Mouse (Mus musculus): Measurements from ENCODE around the gene Apba1. TPM values are rescaled to one million over a fixed set of nuclear protein-coding genes. Genes with fewer than 3 reads are reported as not detected.

The Apba1 gene
- polyA plus RNA-seq, 1 experiment from 2014 or later = 13.3 TPM

DNA sequence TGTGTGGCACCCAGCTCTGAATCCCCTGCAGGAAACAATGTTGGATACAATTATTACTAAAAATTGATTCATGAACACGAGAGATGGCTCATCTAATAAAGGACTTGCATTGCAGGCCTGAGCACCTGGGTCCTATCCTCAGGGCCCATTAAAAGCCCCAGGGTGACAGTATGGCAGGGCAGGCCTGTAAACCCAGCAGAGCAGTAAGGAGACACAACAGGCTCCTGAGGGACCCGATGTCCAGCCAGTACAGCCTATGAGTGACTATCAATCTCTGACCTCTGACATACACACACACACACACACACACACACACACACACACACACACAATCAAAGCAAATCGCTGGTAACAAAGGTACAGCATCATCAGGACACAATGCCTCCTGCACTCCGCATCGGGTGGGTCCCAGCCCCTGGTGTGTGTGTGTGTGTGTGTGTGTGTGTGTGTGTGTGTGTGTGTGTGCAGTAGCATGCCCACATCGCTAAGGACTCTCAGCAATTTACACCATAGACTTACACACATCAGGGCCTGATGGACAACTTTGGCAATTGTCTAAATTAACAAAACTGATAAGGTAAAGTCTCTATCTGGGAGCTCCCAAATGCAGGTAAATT, 202.3 kb downstream of the Apba1 start:
- H3K4me3 ChIP-seq (ENCODE audit: low read length) = no peak overlapping the region

DNA sequence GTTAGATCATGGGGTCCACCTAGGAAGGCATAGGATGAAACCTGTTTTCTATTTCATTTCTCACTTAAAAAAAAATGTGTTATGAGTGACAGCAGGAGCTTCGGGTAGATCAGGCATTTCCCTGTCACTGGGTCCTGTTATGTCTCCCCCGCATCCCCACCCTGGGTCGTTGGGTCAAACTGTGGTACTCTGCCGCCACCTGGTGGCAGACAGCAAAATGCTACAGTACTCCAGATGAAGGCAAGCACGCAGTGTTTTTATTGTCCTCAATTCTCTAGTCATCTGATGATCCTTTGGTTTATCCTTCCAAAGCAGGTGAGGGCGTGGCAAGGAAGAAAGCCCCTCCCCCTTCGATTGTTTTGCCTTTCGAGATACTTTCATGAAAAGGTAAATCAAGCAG, 202.8 kb downstream of the Apba1 start:
- Histone ChIP-seq H3K4me1 (ENCODE audit: control insufficient read depth, insufficient read depth, low read depth, low read length) (peaks cover 12% of the 10 kb centered on the region), H3K36me3 (ENCODE audit: control insufficient read depth, insufficient read depth, low read length) (no peaks in the 10 kb centered on the region), H3K27ac (ENCODE audit: low read depth, low read length) (no peak overlapping the region), H3K9me3 (ENCODE audit: control insufficient read depth, low read length) (peaks cover 3% of the 10 kb centered on the region; the same call in 1 of the 2 replicates), H3K4me2 (ENCODE audit: low read length) (peak overlapping the region; percentile 7; the same call in 1 of the 2 replicates), H3K27me3 (replicated peaks; ENCODE audit: control insufficient read depth, insufficient read depth, low read length) (no peaks in the 10 kb centered on the region), H3K4me3 (ENCODE audit: low read length) (no peak overlapping the region), H3K9ac (ENCODE audit: low read depth, low read length) (no peak overlapping the region)
- peak; percentile 79 for ATAC-seq
- WGBS = 1% methylated on average over 8 of the region's 8 CpGs

More for the DNA sequence above, 202.3 kb downstream of the Apba1 start:
- WGBS = 59% methylated on average over 6 of the region's 6 CpGs
- peak; percentile 12; the same call in 1 of the 2 replicates for ATAC-seq
- H3K4me1 ChIP-seq (ENCODE audit: control insufficient read depth, insufficient read depth, low read depth, low read length) = peaks cover 12% of the 10 kb centered on the region
- H3K4me2 ChIP-seq (ENCODE audit: low read length) = no peak overlapping the region
- H3K27me3 ChIP-seq (replicated peaks; ENCODE audit: control insufficient read depth, insufficient read depth, low read length) = no peaks in the 10 kb centered on the region
- no peak overlapping the region; the same call in 1 of the 2 replicates for H3K9ac ChIP-seq (ENCODE audit: low read depth, low read length)
- H3K9me3 ChIP-seq (ENCODE audit: control insufficient read depth, low read length) = peaks cover 3% of the 10 kb centered on the region; the same call in 1 of the 2 replicates
- H3K27ac ChIP-seq (ENCODE audit: low read depth, low read length) = peak overlapping the region; percentile 42; the same call in 1 of the 2 replicates
- H3K36me3 ChIP-seq (ENCODE audit: control insufficient read depth, insufficient read depth, low read length) = no peaks in the 10 kb centered on the region

- whole genome bisulfite sequencing = 63% methylated on average over 10 of the region's 10 CpGs
- no peak for ATAC-seq
- peaks cover 3% of the 10 kb centered on the region; the same call in 1 of the 2 replicates for H3K9me3 ChIP-seq (ENCODE audit: control insufficient read depth, low read length)
Observed at GRCm38 (mm10) chr19:23964401-23964910, 205.8 kb downstream of the Apba1 start.

GRCm38 (mm10) chr19:23966376-23966775, 207.7 kb downstream of the Apba1 start:
- peaks cover 2% of the 10 kb centered on the region for H3K4me1 ChIP-seq (ENCODE audit: control insufficient read depth, insufficient read depth, low read depth, low read length)
- H3K27ac ChIP-seq (ENCODE audit: low read depth, low read length) = no peak overlapping the region
- WGBS = 92% methylated on average over 9 of the region's 9 CpGs
- no peak overlapping the region for H3K4me3 ChIP-seq (ENCODE audit: low read length)
- peaks cover 3% of the 10 kb centered on the region; the same call in 1 of the 2 replicates for H3K9me3 ChIP-seq (ENCODE audit: control insufficient read depth, low read length)
- H3K9ac ChIP-seq (ENCODE audit: low read depth, low read length) = no peak overlapping the region
- H3K36me3 ChIP-seq (ENCODE audit: control insufficient read depth, insufficient read depth, low read length) = no peaks in the 10 kb centered on the region
- no peak for ATAC-seq
- H3K4me2 ChIP-seq (ENCODE audit: low read length) = no peak overlapping the region
- H3K27me3 ChIP-seq (replicated peaks; ENCODE audit: control insufficient read depth, insufficient read depth, low read length) = no peaks in the 10 kb centered on the region

More at GRCm38 (mm10) chr19:23964401-23964910, 205.8 kb downstream of the Apba1 start:
- H3K4me1 ChIP-seq (ENCODE audit: control insufficient read depth, insufficient read depth, low read depth, low read length) = peaks cover 12% of the 10 kb centered on the region
- no peak overlapping the region for H3K4me3 ChIP-seq (ENCODE audit: low read length)
- H3K9ac ChIP-seq (ENCODE audit: low read depth, low read length) = no peak overlapping the region
- H3K27me3 ChIP-seq (replicated peaks; ENCODE audit: control insufficient read depth, insufficient read depth, low read length) = no peaks in the 10 kb centered on the region
- no peak overlapping the region for H3K27ac ChIP-seq (ENCODE audit: low read depth, low read length)
- no peak overlapping the region for H3K4me2 ChIP-seq (ENCODE audit: low read length)
- H3K36me3 ChIP-seq (ENCODE audit: control insufficient read depth, insufficient read depth, low read length) = no peaks in the 10 kb centered on the region

DNA sequence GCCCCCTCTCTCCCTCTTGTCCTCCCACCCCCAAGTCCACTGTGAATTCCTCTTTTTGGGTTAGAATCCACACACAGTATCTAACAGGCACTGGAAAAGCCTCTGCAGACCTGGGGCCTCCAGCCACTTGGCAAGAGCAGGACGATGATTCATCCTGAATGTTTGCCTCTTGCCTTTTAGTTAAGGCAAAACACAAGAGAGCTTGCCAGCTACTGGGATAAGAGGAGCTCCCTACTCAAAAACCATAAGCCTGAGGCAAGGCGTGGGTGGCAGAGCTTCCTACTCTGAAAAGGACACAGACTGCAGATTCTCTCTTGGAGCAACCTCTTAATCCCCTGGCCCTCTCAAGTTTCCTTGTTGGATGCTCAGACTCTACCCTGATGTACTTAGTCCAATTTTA, 208.5 kb downstream of the Apba1 start:
- Histone ChIP-seq H3K36me3 (ENCODE audit: control insufficient read depth, insufficient read depth, low read length) (no peaks in the 10 kb centered on the region), H3K4me1 (ENCODE audit: control insufficient read depth, insufficient read depth, low read depth, low read length) (no peaks in the 10 kb centered on the region), H3K9ac (ENCODE audit: low read depth, low read length) (no peak overlapping the region; the same call in 1 of the 2 replicates), H3K27ac (ENCODE audit: low read depth, low read length) (no peak overlapping the region), H3K4me3 (ENCODE audit: low read length) (no peak overlapping the region), H3K4me2 (ENCODE audit: low read length) (no peak overlapping the region), H3K9me3 (ENCODE audit: control insufficient read depth, low read length) (peaks cover 3% of the 10 kb centered on the region; the same call in 1 of the 2 replicates), H3K27me3 (replicated peaks; ENCODE audit: control insufficient read depth, insufficient read depth, low read length) (no peaks in the 10 kb centered on the region)
- 53% methylated on average over 2 of the region's 2 CpGs for WGBS
- no peak for ATAC-seq

GRCm38 (mm10) chr19:23968125-23968861, 209.6 kb downstream of the Apba1 start:
- Histone ChIP-seq H3K27me3 (replicated peaks; ENCODE audit: control insufficient read depth, insufficient read depth, low read length) (no peaks in the 10 kb centered on the region), H3K4me2 (ENCODE audit: low read length) (no peak overlapping the region), H3K27ac (ENCODE audit: low read depth, low read length) (no peak overlapping the region), H3K9ac (ENCODE audit: low read depth, low read length) (no peak overlapping the region), H3K9me3 (ENCODE audit: control insufficient read depth, low read length) (no peaks in the 10 kb centered on the region), H3K4me3 (ENCODE audit: low read length) (no peak overlapping the region), H3K36me3 (ENCODE audit: control insufficient read depth, insufficient read depth, low read length) (no peaks in the 10 kb centered on the region), H3K4me1 (ENCODE audit: control insufficient read depth, insufficient read depth, low read depth, low read length) (peaks cover 9% of the 10 kb centered on the region)
- 57% methylated on average over 5 of the region's 5 CpGs for WGBS
- no peak for ATAC-seq

DNA sequence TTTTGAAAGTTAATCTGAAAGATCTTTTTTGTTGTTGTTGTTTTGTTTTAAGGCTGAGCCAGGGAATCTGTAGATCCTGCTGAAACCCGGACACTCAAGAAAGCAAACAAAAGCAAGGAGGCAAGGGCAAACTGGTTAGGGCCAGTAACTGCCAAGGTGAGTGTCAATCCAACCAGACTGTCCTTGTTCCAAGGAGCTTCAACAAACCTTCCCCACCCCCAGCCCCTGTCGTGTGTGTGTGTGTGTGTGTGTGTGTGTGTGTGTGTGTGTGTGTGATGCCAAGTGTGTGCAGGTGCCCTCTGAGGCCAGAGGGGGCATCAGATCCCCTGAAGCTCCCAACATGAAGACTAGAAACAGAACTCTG, 210.2 kb downstream of the Apba1 start:
- WGBS = 68% methylated on average over 2 of the region's 2 CpGs
- H3K9ac ChIP-seq (ENCODE audit: low read depth, low read length) = no peak overlapping the region
- H3K4me1 ChIP-seq (ENCODE audit: control insufficient read depth, insufficient read depth, low read depth, low read length) = peaks cover 11% of the 10 kb centered on the region
- H3K27ac ChIP-seq (ENCODE audit: low read depth, low read length) = no peak overlapping the region
- ATAC-seq = no peak
- H3K9me3 ChIP-seq (ENCODE audit: control insufficient read depth, low read length) = no peaks in the 10 kb centered on the region
- no peaks in the 10 kb centered on the region for H3K27me3 ChIP-seq (replicated peaks; ENCODE audit: control insufficient read depth, insufficient read depth, low read length)
- H3K4me2 ChIP-seq (ENCODE audit: low read length) = no peak overlapping the region
- H3K4me3 ChIP-seq (ENCODE audit: low read length) = no peak overlapping the region
- no peaks in the 10 kb centered on the region for H3K36me3 ChIP-seq (ENCODE audit: control insufficient read depth, insufficient read depth, low read length)

DNA sequence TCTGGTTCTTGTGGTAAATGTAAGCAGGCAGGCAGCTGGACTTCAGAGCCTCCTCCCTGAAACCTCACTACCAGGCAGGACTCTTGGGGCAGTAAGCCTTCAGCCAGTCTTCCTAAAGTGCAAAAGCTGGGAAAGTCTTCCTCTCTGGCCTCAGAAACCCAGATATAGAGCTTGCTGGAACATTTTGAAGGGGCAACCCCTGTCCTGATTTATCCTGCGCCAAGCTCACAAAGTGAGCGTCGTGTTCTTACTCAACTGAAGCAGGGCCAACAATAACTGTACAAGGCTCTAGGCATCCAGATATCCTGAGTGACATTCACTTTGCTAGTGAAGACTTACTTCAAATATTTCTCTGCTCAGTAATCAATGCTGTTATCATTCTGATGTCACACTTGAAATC, 211.7 kb downstream of the Apba1 start:
- ATAC-seq = no peak
- Histone ChIP-seq H3K4me1 (ENCODE audit: control insufficient read depth, insufficient read depth, low read depth, low read length) (peaks cover 11% of the 10 kb centered on the region), H3K9ac (ENCODE audit: low read depth, low read length) (no peak overlapping the region), H3K4me2 (ENCODE audit: low read length) (no peak overlapping the region), H3K27ac (ENCODE audit: low read depth, low read length) (no peak overlapping the region), H3K36me3 (ENCODE audit: control insufficient read depth, insufficient read depth, low read length) (peaks cover 6% of the 10 kb centered on the region; the same call in 1 of the 2 replicates), H3K27me3 (replicated peaks; ENCODE audit: control insufficient read depth, insufficient read depth, low read length) (no peaks in the 10 kb centered on the region), H3K4me3 (ENCODE audit: low read length) (no peak overlapping the region), H3K9me3 (ENCODE audit: control insufficient read depth, low read length) (0 out of 2 replicates have a peak, but pooled peaks cover 2% of the 10 kb centered on the region)
- WGBS = 91% methylated on average over 3 of the region's 3 CpGs

DNA sequence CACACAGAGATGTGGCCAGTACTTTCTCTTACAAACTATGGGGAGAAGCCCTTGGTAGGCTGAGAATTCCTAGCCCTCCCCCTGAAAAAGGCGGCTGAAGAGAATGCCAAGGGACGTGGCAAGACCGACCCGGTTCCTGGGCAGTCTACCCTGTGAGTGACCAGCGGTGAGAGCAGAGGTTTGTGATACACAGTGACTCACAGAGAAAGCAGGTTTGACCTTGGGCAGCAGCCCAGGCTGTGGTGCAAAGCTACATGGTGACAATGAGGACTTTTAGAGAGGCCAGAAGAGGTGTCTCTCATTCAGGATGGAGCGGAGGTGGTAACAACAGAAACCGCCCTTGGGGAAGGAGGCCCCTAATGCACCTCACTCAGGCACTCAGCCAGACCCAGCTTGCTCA, 212.7 kb downstream of the Apba1 start:
- Histone ChIP-seq H3K36me3 (ENCODE audit: control insufficient read depth, insufficient read depth, low read length) (peaks cover 6% of the 10 kb centered on the region; the same call in 1 of the 2 replicates), H3K4me1 (ENCODE audit: control insufficient read depth, insufficient read depth, low read depth, low read length) (peaks cover 11% of the 10 kb centered on the region), H3K4me3 (ENCODE audit: low read length) (no peak overlapping the region), H3K27me3 (replicated peaks; ENCODE audit: control insufficient read depth, insufficient read depth, low read length) (no peaks in the 10 kb centered on the region), H3K4me2 (ENCODE audit: low read length) (no peak overlapping the region), H3K27ac (ENCODE audit: low read depth, low read length) (no peak overlapping the region), H3K9me3 (ENCODE audit: control insufficient read depth, low read length) (0 out of 2 replicates have a peak, but pooled peaks cover 2% of the 10 kb centered on the region), H3K9ac (ENCODE audit: low read depth, low read length) (no peak overlapping the region)
- no peak for ATAC-seq
- WGBS = 93% methylated on average over 7 of the region's 7 CpGs

Measured in hindbrain, embryonic 16.5 days (tissue).